Mouse (Mus musculus): ENCODE data around the gene Mapre1.

- TF ChIP-seq CTCF (IDR thresholded peaks at IDR 0.05; ENCODE audit: control insufficient read depth, insufficient read depth, insufficient replicate concordance, low read depth, low read length) = no peak
- no peak for TF ChIP-seq POLR2A (IDR thresholded peaks at IDR 0.05; ENCODE audit: control insufficient read depth, low read depth, low read length)
These were observed 44.7 kb upstream of the Mapre1 start, which contains the start of gene Dnmt3c for GRCm38 (mm10) chr2:153696352-153696751.
